Mouse (Mus musculus) CH12.LX (cell line): ENCODE measurements around the gene Znhit1. TPM values are rescaled to one million over a fixed set of nuclear protein-coding genes. Genes with fewer than 3 reads are reported as not detected.

Experiments used
- DNase-seq: peaks from one replicate; pipeline ENCODE4 v3.0.0-alpha.2; 2013; ENCODE audit errors: extremely low read depth
- H3K27ac ChIP-seq: 2 replicates; pipeline ENCODE4 v1.5.1; 2012; ENCODE audit warnings: low read depth, mild to moderate bottlenecking, control low read depth, moderate library complexity; ENCODE audit not compliant: insufficient read depth
- H3K27me3 ChIP-seq: replicated peaks from 2 replicates; pipeline ENCODE3; 2012; ENCODE audit warnings: inconsistent platforms
- H3K36me3 ChIP-seq, 2 experiments: replicated peaks in 1 of 2; 2 replicates each; pipeline versions ENCODE3 to v1.6.1; 2012; ENCODE audit warnings: inconsistent platforms in 1 of 2, low read length in 1 of 2, mild to moderate bottlenecking in 1 of 2, mixed read lengths in 1 of 2, moderate library complexity in 1 of 2; ENCODE audit not compliant: control insufficient read depth in 1 of 2, insufficient read depth in 1 of 2
- H3K4me1 ChIP-seq, 2 experiments: 2 replicates each; pipeline ENCODE4 v1.6.1; 2012; ENCODE audit warnings: inconsistent platforms in 1 of 2, moderate library complexity in 1 of 2; ENCODE audit not compliant: insufficient read depth in 2 of 2, control insufficient read depth in 1 of 2
- H3K4me2 ChIP-seq: 2 replicates; pipeline ENCODE4 v1.6.1; 2012; ENCODE audit warnings: low read depth, mild to moderate bottlenecking, control low read depth; ENCODE audit not compliant: poor library complexity, insufficient read depth, severe bottlenecking
- H3K4me3 ChIP-seq, 3 experiments: fragments of 150-350 bp in 1 of 3; sonication (generic) in 1 of 3; replicated peaks in 1 of 3; 2 replicates each; pipeline versions ENCODE3 to v1.5.1; 2011 to 2012; ENCODE audit warnings: low read depth in 2 of 3, low read length in 2 of 3, mild to moderate bottlenecking in 2 of 3, moderate library complexity in 2 of 3, control low read depth in 1 of 3, improper control_type of control experiment in 1 of 3, inconsistent platforms in 1 of 3, mixed read lengths in 1 of 3; ENCODE audit not compliant: poor library complexity in 1 of 3
- H3K79me2 ChIP-seq: replicated peaks from 2 replicates; pipeline ENCODE4 v1.6.1; 2012; ENCODE audit warnings: mild to moderate bottlenecking, moderate library complexity; ENCODE audit not compliant: control insufficient read depth, poor library complexity, insufficient read depth, severe bottlenecking; ENCODE audit errors: extremely low read depth
- H3K9ac ChIP-seq: 2 replicates; pipeline ENCODE4 v1.6.1; 2012; ENCODE audit warnings: low read depth, mild to moderate bottlenecking, control low read depth, moderate library complexity; ENCODE audit not compliant: insufficient read depth
- H3K9me3 ChIP-seq: replicated peaks from 2 replicates; pipeline ENCODE3; 2012; ENCODE audit warnings: low read length, inconsistent platforms, mixed read lengths
- CHD1 ChIP-seq: IDR thresholded peaks from 2 replicates; pipeline ENCODE4 v1.6.1; 2012; ENCODE audit warnings: low read depth, low read length, improper control_type of control experiment, inconsistent platforms
- CHD2 ChIP-seq: IDR thresholded peaks from 2 replicates; pipeline ENCODE4 v1.6.1; 2011; ENCODE audit warnings: low read length, improper control_type of control experiment
- CTCF ChIP-seq, 2 experiments: IDR thresholded peaks in 1 of 2; conservative IDR thresholded peaks in 1 of 2; 2 replicates each; pipeline ENCODE4 v1.5.1; 2011 to 2012; ENCODE audit warnings: low read depth in 2 of 2, low read length in 2 of 2, improper control_type of control experiment in 1 of 2, inconsistent platforms in 1 of 2, mild to moderate bottlenecking in 1 of 2, moderate library complexity in 1 of 2
- E2F4 ChIP-seq: IDR thresholded peaks from 2 replicates; pipeline ENCODE4 v1.6.1; 2011; ENCODE audit warnings: low read depth, low read length, improper control_type of control experiment; ENCODE audit not compliant: insufficient replicate concordance
- GABPA ChIP-seq: IDR thresholded peaks from 2 replicates; pipeline ENCODE4 v1.6.1; 2012; ENCODE audit warnings: low read depth, low read length, improper control_type of control experiment, inconsistent platforms; ENCODE audit not compliant: insufficient replicate concordance
- IRF4 ChIP-seq: IDR thresholded peaks from 2 replicates; pipeline ENCODE4 v1.6.1; 2014; ENCODE audit warnings: low read depth, mild to moderate bottlenecking, inconsistent platforms, low read length, improper control_type of control experiment
- MXI1 ChIP-seq: IDR thresholded peaks from 2 replicates; pipeline ENCODE4 v1.6.1; 2011; ENCODE audit warnings: mild to moderate bottlenecking, low read depth, low read length, improper control_type of control experiment
- NRF1 ChIP-seq: IDR thresholded peaks from 2 replicates; pipeline ENCODE4 v1.6.1; 2014; ENCODE audit warnings: low read depth, mild to moderate bottlenecking, inconsistent platforms, low read length, improper control_type of control experiment, moderate library complexity
- PAX5 ChIP-seq: IDR thresholded peaks from 2 replicates; pipeline ENCODE4 v1.6.1; 2012; ENCODE audit warnings: low read length, inconsistent platforms, mixed read lengths
- POLR2A ChIP-seq: IDR thresholded peaks from 2 replicates; pipeline ENCODE4 v1.6.1; 2011; ENCODE audit warnings: low read depth, mild to moderate bottlenecking, improper control_type of control experiment, low read length
- RAD21 ChIP-seq: IDR thresholded peaks from 2 replicates; pipeline ENCODE4 v1.6.1; 2011; ENCODE audit warnings: low read depth, mild to moderate bottlenecking, low read length, improper control_type of control experiment, moderate library complexity
- SMC3 ChIP-seq: IDR thresholded peaks from 2 replicates; pipeline ENCODE4 v1.6.1; 2011; ENCODE audit warnings: low read depth, low read length, improper control_type of control experiment
- TBP ChIP-seq: conservative IDR thresholded peaks from 2 replicates; pipeline ENCODE4 v1.6.1; 2011; ENCODE audit warnings: low read depth, low read length, improper control_type of control experiment
- TCF12 ChIP-seq: IDR thresholded peaks from 2 replicates; pipeline ENCODE4 v1.6.1; 2014; ENCODE audit warnings: low read depth, mild to moderate bottlenecking, inconsistent platforms, low read length, improper control_type of control experiment
- USF1 ChIP-seq: IDR thresholded peaks from 2 replicates; pipeline ENCODE4 v1.6.1; 2014; ENCODE audit warnings: low read depth, mild to moderate bottlenecking, inconsistent platforms, low read length, improper control_type of control experiment
- dilution Hi-C: fragments of 300-500 bp; cut with MboI; formaldehyde crosslinking; loops from 2 replicates; pipeline ENCODE4 v1.14.3; 2020; ENCODE audit warnings: low sequenced_read_pairs; ENCODE audit not compliant: extremely low pct_unique_long_range_greater_than_20kb, extremely low pct_ligation_motif_present
- in situ Hi-C: fragments of 300-500 bp; cut with MboI; formaldehyde crosslinking; loops from 3 replicates; pipeline ENCODE4 v1.14.3; 2019; ENCODE audit warnings: low sequenced_read_pairs, low pct_ligation_motif_present, low pct_unique_long_range_greater_than_20kb, mixed read lengths
- polyA plus RNA-seq: library from polyadenylated mRNA; unstranded; fragments of >175 nt; gene quantifications from 2 replicates; pipeline ENCODE4 v1.2.1, GENCODE M21; 2012; ENCODE audit warnings: low read depth; ENCODE audit not compliant: insufficient read length
- total RNA-seq, 2 experiments: library from RNA; depleted of rRNA; stranded (reverse); fragments of 300-350 nt in 1 of 2; fragments of >200 nt in 1 of 2; gene quantifications; 2 replicates each; pipeline ENCODE4 v1.2.3; 2012 to 2014

The Znhit1 gene
- total and polyA plus RNA-seq, 3 experiments = 39.6 to 99.2 (median 60.1) TPM

DNA sequence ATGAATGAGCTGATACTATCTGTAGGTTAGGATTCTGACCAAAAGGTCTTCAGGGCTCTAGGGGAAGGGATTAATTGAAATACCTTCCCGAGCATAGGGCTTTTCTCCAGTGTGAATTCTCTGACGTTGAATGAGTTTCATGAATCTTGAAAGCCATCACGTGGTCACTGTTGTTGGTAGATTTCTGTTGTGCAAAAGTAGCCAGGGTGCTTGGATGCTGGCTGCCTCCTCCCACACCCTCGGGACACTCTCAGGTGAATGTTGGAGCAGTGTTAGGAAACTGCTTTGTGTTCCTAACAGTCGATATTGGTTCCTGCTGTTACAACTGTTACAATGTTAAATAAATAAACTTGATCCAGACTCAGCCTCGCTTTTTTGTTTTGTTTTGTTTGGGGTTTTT lies 51.1 kb downstream of the Znhit1 start:
- peaks cover 4% of the 10 kb centered on the region for H3K9me3 ChIP-seq
- dilution Hi-C loops (no loop called here), in situ Hi-C loops (no loop called here)
- no peak overlapping the region for H3K4me2 ChIP-seq
- H3K36me3 ChIP-seq = peaks cover 0 to 2% of the 10 kb centered on the region in 2 experiments
- H3K4me3 ChIP-seq = no peak overlapping the region
- no peak for TF ChIP-seq USF1
- no peak for TF ChIP-seq CHD1
- TF ChIP-seq TBP = no peak
- TF ChIP-seq GABPA = no peak
- no peak for TF ChIP-seq MXI1
- no peak for TF ChIP-seq IRF4
- no peaks in the 10 kb centered on the region for H3K27me3 ChIP-seq
- H3K79me2 ChIP-seq = no peaks in the 10 kb centered on the region
- no peak for DNase-seq
- H3K9ac ChIP-seq = no peak overlapping the region
- H3K27ac ChIP-seq = no peak overlapping the region
- peaks cover 3 to 5% of the 10 kb centered on the region in 2 experiments; a peak in 3 of 4 replicates for H3K4me1 ChIP-seq

DNA sequence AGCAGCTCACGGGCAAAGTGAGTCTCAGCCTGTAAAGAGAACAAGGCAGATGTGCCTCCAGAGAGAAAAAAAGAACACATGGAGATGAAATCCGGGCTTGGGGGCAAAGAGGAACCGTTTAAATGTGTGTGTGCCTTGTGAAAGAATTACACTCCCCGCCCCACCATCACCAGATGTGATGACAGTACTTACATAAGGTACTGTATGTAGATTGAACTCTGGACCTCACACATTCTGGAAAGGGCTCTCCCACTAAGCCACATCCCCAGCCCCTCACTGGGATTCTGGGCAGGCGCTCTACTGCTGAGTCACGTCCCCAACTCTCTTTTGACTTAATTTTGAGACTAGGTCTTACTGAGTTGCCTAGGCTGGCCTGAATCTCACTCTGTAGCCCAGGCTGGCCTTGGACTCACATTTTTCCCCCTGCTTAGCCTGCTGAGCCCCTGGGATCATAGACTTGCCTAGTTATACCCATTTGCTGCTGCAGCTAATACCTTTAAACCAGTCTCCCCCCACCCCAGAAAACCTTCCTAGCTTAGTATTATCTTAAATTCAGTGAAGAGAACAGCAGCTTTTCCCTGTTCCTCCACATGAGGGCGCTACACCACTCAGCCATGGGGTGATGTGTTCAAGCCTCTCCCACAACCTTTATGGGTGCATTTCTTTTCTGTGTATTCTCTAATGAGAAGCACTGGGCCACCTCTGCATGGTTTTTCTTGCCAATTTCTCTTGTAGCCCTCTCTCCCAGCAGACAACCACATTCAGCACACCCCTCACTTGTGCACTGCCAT lies 51.7 kb downstream of the Znhit1 start:
- Histone ChIP-seq H3K4me1 (peaks cover 3 to 9% of the 10 kb centered on the region in 2 experiments), H3K9ac (no peak overlapping the region), H3K9me3 (peaks cover 4% of the 10 kb centered on the region), H3K79me2 (no peaks in the 10 kb centered on the region), H3K4me3 (no peak overlapping the region), H3K27ac (no peak overlapping the region)
- DNase-seq = peak; percentile 30
- dilution Hi-C loops = no loop called here
- in situ Hi-C loops = no loop called here
- TF ChIP-seq SMC3 (peak; percentile 36), RAD21 (peak; percentile 37), PAX5 (no peak), MXI1 (no peak), CTCF (conservative IDR thresholded peaks at IDR 0.05 in 1 of 2, IDR thresholded peaks at IDR 0.05 in 1 of 2; ENCODE audit: low read depth in 2 of 2, low read length in 2 of 2) (peak; percentile 64 to 66; a peak in 3 of 4 replicates), TCF12 (no peak)
- TF ChIP-seq, all 38 proteins: peak for 3
- H3K27me3 ChIP-seq = no peaks in the 10 kb centered on the region
- no peak overlapping the region for H3K4me2 ChIP-seq
- H3K36me3 ChIP-seq = peaks cover 0 to 2% of the 10 kb centered on the region in 2 experiments

DNA sequence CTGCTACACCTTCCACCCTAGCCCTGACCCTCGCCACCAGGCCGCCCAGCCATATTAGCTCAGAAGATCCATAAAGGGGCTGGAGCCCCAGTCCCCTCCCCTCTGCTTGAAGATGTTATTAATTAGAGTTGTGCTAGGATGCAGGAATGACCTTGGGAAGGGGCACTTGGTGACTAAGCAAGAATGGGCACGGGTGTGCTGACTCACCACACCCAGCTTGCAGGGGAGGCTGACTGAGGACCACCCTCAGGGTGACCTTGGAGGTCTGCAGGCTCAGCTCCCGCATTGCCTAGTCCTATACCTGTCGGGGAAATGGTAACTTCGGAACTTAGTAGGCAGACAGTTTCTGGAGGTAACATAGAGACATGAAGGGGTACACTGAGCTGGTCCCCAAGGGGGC lies 53.9 kb downstream of the Znhit1 start:
- H3K27ac ChIP-seq = no peak overlapping the region
- peaks cover 0 to 2% of the 10 kb centered on the region in 2 experiments for H3K36me3 ChIP-seq
- dilution Hi-C loops = no loop called here

More for the DNA sequence above, 53.9 kb downstream of the Znhit1 start:
- Histone ChIP-seq H3K4me3 (no peak overlapping the region), H3K9me3 (no peaks in the 10 kb centered on the region), H3K9ac (no peak overlapping the region), H3K4me1 (peaks cover 5 to 22% of the 10 kb centered on the region in 2 experiments), H3K27me3 (no peaks in the 10 kb centered on the region), H3K4me2 (no peak overlapping the region), H3K79me2 (no peaks in the 10 kb centered on the region)
- TF ChIP-seq RAD21 (no peak), NRF1 (no peak), CHD2 (no peak), E2F4 (no peak), POLR2A (no peak)
- DNase-seq = no peak
- in situ Hi-C loops = no loop called here
